Mouse (Mus musculus): ENCODE results near the gene Iqgap2. TPM values are rescaled to one million over a fixed set of nuclear protein-coding genes. Genes with fewer than 3 reads are reported as not detected.
A peak's percentile ranks its signal among the peaks of the same experiment; 100 is the strongest.

The Iqgap2 gene
- polyA plus RNA-seq, 1 experiment from 2014 or later: 31.5 TPM

- Histone ChIP-seq H3K4me1 (replicated peaks; ENCODE audit: control insufficient read depth, insufficient read depth, low read length) (no peaks in the 10 kb centered on the region), H3K4me3 (ENCODE audit: low read depth, low read length) (no peak overlapping the region), H3K9me3 (ENCODE audit: control insufficient read depth) (no peaks in the 10 kb centered on the region), H3K27ac (ENCODE audit: low read depth, low read length) (no peak overlapping the region), H3K4me2 (replicated peaks; ENCODE audit: low read depth) (no peak overlapping the region), H3K9ac (ENCODE audit: low read depth, low read length) (no peak overlapping the region), H3K36me3 (ENCODE audit: control insufficient read depth, insufficient read depth) (peaks cover 43% of the 10 kb centered on the region), H3K27me3 (replicated peaks; ENCODE audit: control insufficient read depth, insufficient read depth, low read length) (no peaks in the 10 kb centered on the region)
- peak; percentile 66 for TF ChIP-seq CTCF (IDR thresholded peaks at IDR 0.05; ENCODE audit: low read depth)
- 0 out of 2 replicates have a peak, but pooled peaks have one; percentile 22 for ATAC-seq
- WGBS: 33% methylated on average over 7 of the region's 7 CpGs
Measured at GRCm38 (mm10) chr13:95667260-95667659, 224.5 kb downstream of the Iqgap2 start.

GRCm38 (mm10) chr13:95665644-95666356 is 225.9 kb downstream of the Iqgap2 start:
- peaks cover 39% of the 10 kb centered on the region for H3K36me3 ChIP-seq (ENCODE audit: control insufficient read depth, insufficient read depth)
- whole genome bisulfite sequencing: 88% methylated on average over 13 of the region's 13 CpGs

GRCm38 (mm10) chr13:95663834-95664233 is 227.9 kb downstream of the Iqgap2 start:
- H3K4me3 ChIP-seq (ENCODE audit: low read depth, low read length): no peak overlapping the region
- H3K27me3 ChIP-seq (replicated peaks; ENCODE audit: control insufficient read depth, insufficient read depth, low read length): no peaks in the 10 kb centered on the region
- WGBS: 94% methylated on average over 4 of the region's 4 CpGs
- H3K27ac ChIP-seq (ENCODE audit: low read depth, low read length): no peak overlapping the region
- H3K9ac ChIP-seq (ENCODE audit: low read depth, low read length): no peak overlapping the region
- H3K4me2 ChIP-seq (replicated peaks; ENCODE audit: low read depth): no peak overlapping the region
- no peaks in the 10 kb centered on the region for H3K4me1 ChIP-seq (replicated peaks; ENCODE audit: control insufficient read depth, insufficient read depth, low read length)
- peaks cover 35% of the 10 kb centered on the region for H3K36me3 ChIP-seq (ENCODE audit: control insufficient read depth, insufficient read depth)
- TF ChIP-seq CTCF (IDR thresholded peaks at IDR 0.05; ENCODE audit: low read depth): no peak
- H3K9me3 ChIP-seq (ENCODE audit: control insufficient read depth): no peaks in the 10 kb centered on the region
- ATAC-seq: no peak

More at GRCm38 (mm10) chr13:95665644-95666356, 225.9 kb downstream of the Iqgap2 start:
- no peak overlapping the region for H3K4me3 ChIP-seq (ENCODE audit: low read depth, low read length)
- H3K27me3 ChIP-seq (replicated peaks; ENCODE audit: control insufficient read depth, insufficient read depth, low read length): no peaks in the 10 kb centered on the region
- no peak for ATAC-seq
- H3K4me2 ChIP-seq (replicated peaks; ENCODE audit: low read depth): no peak overlapping the region
- no peak overlapping the region for H3K9ac ChIP-seq (ENCODE audit: low read depth, low read length)
- no peaks in the 10 kb centered on the region for H3K4me1 ChIP-seq (replicated peaks; ENCODE audit: control insufficient read depth, insufficient read depth, low read length)
- no peaks in the 10 kb centered on the region for H3K9me3 ChIP-seq (ENCODE audit: control insufficient read depth)
- TF ChIP-seq CTCF (IDR thresholded peaks at IDR 0.05; ENCODE audit: low read depth): no peak
- H3K27ac ChIP-seq (ENCODE audit: low read depth, low read length): no peak overlapping the region

- no peaks in the 10 kb centered on the region for H3K27me3 ChIP-seq (replicated peaks; ENCODE audit: control insufficient read depth, insufficient read depth, low read length)
- no peak overlapping the region for H3K4me3 ChIP-seq (ENCODE audit: low read depth, low read length)
- H3K9ac ChIP-seq (ENCODE audit: low read depth, low read length): no peak overlapping the region
- no peak overlapping the region for H3K4me2 ChIP-seq (replicated peaks; ENCODE audit: low read depth)
- H3K9me3 ChIP-seq (ENCODE audit: control insufficient read depth): no peaks in the 10 kb centered on the region
- no peak for TF ChIP-seq CTCF (IDR thresholded peaks at IDR 0.05; ENCODE audit: low read depth)
- 68% methylated on average over 7 of the region's 7 CpGs for WGBS
- 0 out of 2 replicates have a peak overlapping the region, but pooled peaks have one; percentile 1 for H3K27ac ChIP-seq (ENCODE audit: low read depth, low read length)
- no peaks in the 10 kb centered on the region for H3K4me1 ChIP-seq (replicated peaks; ENCODE audit: control insufficient read depth, insufficient read depth, low read length)
- H3K36me3 ChIP-seq (ENCODE audit: control insufficient read depth, insufficient read depth): peaks cover 56% of the 10 kb centered on the region
- ATAC-seq: no peak
Measured at GRCm38 (mm10) chr13:95659432-95659831, 232.3 kb downstream of the Iqgap2 start.

- H3K27ac ChIP-seq (ENCODE audit: low read depth, low read length): no peak overlapping the region
- peaks cover 43% of the 10 kb centered on the region for H3K36me3 ChIP-seq (ENCODE audit: control insufficient read depth, insufficient read depth)
- no peak overlapping the region for H3K4me2 ChIP-seq (replicated peaks; ENCODE audit: low read depth)
- no peaks in the 10 kb centered on the region for H3K9me3 ChIP-seq (ENCODE audit: control insufficient read depth)
- H3K27me3 ChIP-seq (replicated peaks; ENCODE audit: control insufficient read depth, insufficient read depth, low read length): no peaks in the 10 kb centered on the region
- no peak overlapping the region for H3K9ac ChIP-seq (ENCODE audit: low read depth, low read length)
- no peak for TF ChIP-seq CTCF (IDR thresholded peaks at IDR 0.05; ENCODE audit: low read depth)
- WGBS: 69% methylated on average over 9 of the region's 9 CpGs
- ATAC-seq: no peak
- H3K4me1 ChIP-seq (replicated peaks; ENCODE audit: control insufficient read depth, insufficient read depth, low read length): no peaks in the 10 kb centered on the region
- no peak overlapping the region for H3K4me3 ChIP-seq (ENCODE audit: low read depth, low read length)
Measured at GRCm38 (mm10) chr13:95657171-95657570, 234.6 kb downstream of the Iqgap2 start.

- H3K4me2 ChIP-seq (replicated peaks; ENCODE audit: low read depth): no peak overlapping the region
- 50% methylated on average over 9 of the region's 9 CpGs for WGBS
- peaks cover 32% of the 10 kb centered on the region for H3K36me3 ChIP-seq (ENCODE audit: control insufficient read depth, insufficient read depth)
- H3K9me3 ChIP-seq (ENCODE audit: control insufficient read depth): no peaks in the 10 kb centered on the region
- no peak for TF ChIP-seq CTCF (IDR thresholded peaks at IDR 0.05; ENCODE audit: low read depth)
- H3K4me3 ChIP-seq (ENCODE audit: low read depth, low read length): no peak overlapping the region
- H3K27ac ChIP-seq (ENCODE audit: low read depth, low read length): no peak overlapping the region
- no peak for ATAC-seq
- H3K4me1 ChIP-seq (replicated peaks; ENCODE audit: control insufficient read depth, insufficient read depth, low read length): no peaks in the 10 kb centered on the region
- H3K9ac ChIP-seq (ENCODE audit: low read depth, low read length): no peak overlapping the region
- H3K27me3 ChIP-seq (replicated peaks; ENCODE audit: control insufficient read depth, insufficient read depth, low read length): no peaks in the 10 kb centered on the region
Measured at GRCm38 (mm10) chr13:95655284-95655683, 236.4 kb downstream of the Iqgap2 start.
